Mouse (Mus musculus): ENCODE measurements at regions not wholly inside any gene's neighbourhood (a gene's known extent, or its start where the extent isn't known, plus 50 kb on each side); places are given as distances from the start of the nearest gene placed in this dataset.

DNA sequence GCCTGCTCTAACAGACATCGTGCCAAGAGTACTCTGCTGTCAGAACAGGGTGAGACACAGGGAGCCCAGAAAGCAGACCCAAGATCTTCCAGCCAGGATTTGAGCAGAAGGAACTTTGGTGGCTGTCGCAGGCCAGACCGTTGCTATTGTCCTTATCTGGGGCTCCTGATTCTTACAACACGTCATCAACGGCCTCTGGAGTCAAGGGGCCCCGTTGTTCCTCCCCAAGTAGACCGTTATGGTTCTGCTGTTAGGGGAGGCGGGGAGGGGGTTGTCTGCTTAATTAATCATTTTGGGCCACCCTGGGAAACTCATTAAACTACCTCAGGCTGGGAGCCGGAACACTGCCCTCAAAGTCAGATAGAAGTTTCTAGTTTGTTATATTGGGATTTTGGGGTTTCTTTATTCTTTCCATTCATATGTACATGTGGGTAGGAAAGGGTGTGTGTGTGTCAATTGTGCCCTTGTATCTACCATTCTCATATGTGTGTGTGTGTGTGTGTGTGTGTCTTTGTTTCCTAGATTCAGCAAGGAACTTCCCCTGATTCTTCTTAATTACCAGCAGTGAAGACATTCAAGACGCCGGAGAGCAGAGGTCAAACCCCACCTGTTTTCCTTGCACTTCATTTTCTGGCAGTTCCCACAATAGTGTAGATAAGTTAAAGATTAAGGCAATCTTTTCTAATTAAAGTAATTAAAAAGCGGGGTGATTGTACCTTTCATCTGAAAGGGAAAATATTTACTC is 109.2 kb upstream of the Haao start:
- peak overlapping the region; percentile 54 for H3K9ac ChIP-seq (replicated peaks; ENCODE audit: low read length)
- 23% methylated on average over 12 of the region's 12 CpGs for WGBS

DNA sequence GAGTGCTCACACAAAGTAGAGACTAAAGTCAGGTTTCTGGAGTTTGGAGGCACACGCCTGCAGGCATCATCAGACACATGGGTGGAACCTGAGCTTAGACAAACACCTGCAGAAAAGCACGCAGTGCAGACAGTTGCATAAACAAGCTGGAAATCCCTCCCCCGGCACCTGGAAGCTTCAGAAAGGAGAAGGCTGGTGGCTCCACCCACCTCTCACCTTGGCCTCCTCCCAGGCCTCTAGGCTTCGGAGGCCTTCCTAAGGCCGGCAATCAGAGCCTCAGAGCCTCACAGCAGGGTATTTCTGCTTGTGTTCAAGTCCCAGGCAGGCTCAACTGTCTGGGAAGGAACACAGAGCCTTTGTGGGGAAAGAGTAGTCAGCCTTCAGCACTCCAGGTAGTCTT is 108.2 kb upstream of the Haao start:
- Histone ChIP-seq H3K36me3 (ENCODE audit: insufficient read depth, low read length) (no peaks in the 10 kb centered on the region), H3K27me3 (ENCODE audit: insufficient read depth, low read length) (no peaks in the 10 kb centered on the region), H3K4me3 (ENCODE audit: low read length) (no peak overlapping the region), H3K27ac (ENCODE audit: low read length) (peak overlapping the region; percentile 99), H3K4me1 (ENCODE audit: insufficient read depth, low read length) (peaks cover 78% of the 10 kb centered on the region), H3K9me3 (ENCODE audit: low read length) (no peaks in the 10 kb centered on the region), H3K4me2 (replicated peaks; ENCODE audit: low read depth, low read length) (no peak overlapping the region), H3K9ac (replicated peaks; ENCODE audit: low read length) (peak overlapping the region; percentile 54)
- whole genome bisulfite sequencing: 33% methylated on average over 5 of the region's 5 CpGs
- ATAC-seq (ENCODE audit: low FRiP score, low TSS enrichment): no peak

More for the DNA sequence above, 109.2 kb upstream of the Haao start:
- Histone ChIP-seq H3K27me3 (ENCODE audit: insufficient read depth, low read length) (no peaks in the 10 kb centered on the region), H3K27ac (ENCODE audit: low read length) (peak overlapping the region; percentile 99), H3K36me3 (ENCODE audit: insufficient read depth, low read length) (no peaks in the 10 kb centered on the region), H3K4me3 (ENCODE audit: low read length) (no peak overlapping the region), H3K9me3 (ENCODE audit: low read length) (no peaks in the 10 kb centered on the region), H3K4me1 (ENCODE audit: insufficient read depth, low read length) (peaks cover 81% of the 10 kb centered on the region), H3K4me2 (replicated peaks; ENCODE audit: low read depth, low read length) (no peak overlapping the region)
- no peak for ATAC-seq (ENCODE audit: low FRiP score, low TSS enrichment)

DNA sequence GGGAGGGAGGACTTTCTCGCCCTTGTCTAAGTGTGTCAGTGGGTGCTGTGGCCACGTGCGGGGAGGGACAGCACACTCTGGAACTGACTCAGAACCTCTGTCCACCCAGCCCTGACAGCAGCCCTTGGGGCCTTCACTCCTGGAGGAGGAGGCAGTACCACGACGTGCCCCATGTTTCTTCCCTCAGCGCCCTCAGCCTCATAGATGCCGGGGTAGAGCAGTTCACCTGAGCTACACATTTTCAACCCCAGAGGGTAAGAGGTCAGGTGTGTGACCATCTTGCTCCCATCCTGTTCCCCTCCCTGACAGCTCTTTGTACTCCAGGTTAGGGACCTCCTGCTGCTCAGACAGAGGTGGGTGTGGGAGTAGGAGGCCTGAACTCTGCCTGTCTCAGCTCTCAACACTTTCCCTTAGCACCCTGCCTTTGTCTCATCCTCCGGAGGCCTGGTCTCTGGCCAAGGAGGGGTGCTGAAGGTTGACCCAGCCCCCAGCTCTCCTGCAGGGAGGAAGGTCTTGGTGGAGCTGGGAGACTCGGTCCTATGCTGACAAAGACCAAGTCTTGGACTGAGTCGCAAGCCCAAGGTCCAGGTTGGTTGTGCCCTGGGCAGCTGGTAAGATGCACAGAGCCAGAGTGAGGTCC is 107.4 kb upstream of the Haao start:
- no peaks in the 10 kb centered on the region for H3K9me3 ChIP-seq (ENCODE audit: low read length)
- no peaks in the 10 kb centered on the region for H3K27me3 ChIP-seq (ENCODE audit: insufficient read depth, low read length)
- peak; percentile 12; the same call in 1 of the 2 replicates for ATAC-seq (ENCODE audit: low FRiP score, low TSS enrichment)
- H3K4me3 ChIP-seq (ENCODE audit: low read length): no peak overlapping the region
- H3K9ac ChIP-seq (replicated peaks; ENCODE audit: low read length): peak overlapping the region; percentile 47
- WGBS: 35% methylated on average over 10 of the region's 10 CpGs
- H3K27ac ChIP-seq (ENCODE audit: low read length): peak overlapping the region; percentile 99
- peaks cover 77% of the 10 kb centered on the region for H3K4me1 ChIP-seq (ENCODE audit: insufficient read depth, low read length)
- H3K4me2 ChIP-seq (replicated peaks; ENCODE audit: low read depth, low read length): no peak overlapping the region
- H3K36me3 ChIP-seq (ENCODE audit: insufficient read depth, low read length): no peaks in the 10 kb centered on the region

DNA sequence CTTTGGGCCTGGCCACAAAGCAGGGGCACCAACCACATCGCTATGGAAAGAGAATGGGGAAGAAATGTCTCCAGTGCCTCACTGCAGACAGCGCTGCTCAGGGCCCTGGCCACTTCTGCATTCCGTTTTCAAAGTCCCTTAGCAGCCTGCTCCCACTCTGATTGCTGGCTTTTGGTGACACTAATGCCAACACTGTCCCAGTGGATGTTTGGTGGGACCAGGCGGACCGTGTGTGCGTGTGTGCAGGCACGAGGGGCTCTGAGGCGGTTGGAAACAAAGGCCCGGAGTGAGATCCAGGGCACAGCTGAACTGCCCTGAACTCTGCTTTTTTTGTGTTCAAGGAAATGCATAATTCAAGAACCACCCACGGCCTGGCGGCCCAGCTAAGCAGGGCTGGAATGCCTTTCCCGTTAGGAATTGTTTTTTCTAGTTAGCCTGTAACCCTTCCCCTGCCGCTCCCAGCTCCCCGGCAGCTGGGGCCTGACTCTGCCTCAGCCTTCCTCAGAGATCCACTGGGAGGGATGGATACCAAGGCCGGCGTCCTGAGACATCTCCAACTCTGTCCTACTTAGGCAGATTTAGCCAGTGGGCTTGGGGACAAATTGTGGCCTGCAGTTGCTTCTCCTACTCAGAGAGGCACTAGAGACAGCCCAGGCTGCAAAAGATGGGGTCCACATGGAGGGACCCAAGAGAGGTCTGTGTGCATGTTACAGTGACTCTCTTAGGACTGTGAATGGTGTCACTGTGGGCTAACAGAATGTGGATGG is 106.7 kb upstream of the Haao start:
- H3K9me3 ChIP-seq (ENCODE audit: low read length): no peaks in the 10 kb centered on the region
- no peaks in the 10 kb centered on the region for H3K27me3 ChIP-seq (ENCODE audit: insufficient read depth, low read length)
- peak; percentile 78 for ATAC-seq (ENCODE audit: low FRiP score, low TSS enrichment)
- WGBS: 11% methylated on average over 16 of the region's 16 CpGs
- H3K4me1 ChIP-seq (ENCODE audit: insufficient read depth, low read length): peaks cover 70% of the 10 kb centered on the region
- no peaks in the 10 kb centered on the region for H3K36me3 ChIP-seq (ENCODE audit: insufficient read depth, low read length)
- H3K4me2 ChIP-seq (replicated peaks; ENCODE audit: low read depth, low read length): no peak overlapping the region; the same call in 1 of the 2 replicates
- H3K9ac ChIP-seq (replicated peaks; ENCODE audit: low read length): peak overlapping the region; percentile 47
- no peak overlapping the region for H3K4me3 ChIP-seq (ENCODE audit: low read length)
- H3K27ac ChIP-seq (ENCODE audit: low read length): peak overlapping the region; percentile 99

DNA sequence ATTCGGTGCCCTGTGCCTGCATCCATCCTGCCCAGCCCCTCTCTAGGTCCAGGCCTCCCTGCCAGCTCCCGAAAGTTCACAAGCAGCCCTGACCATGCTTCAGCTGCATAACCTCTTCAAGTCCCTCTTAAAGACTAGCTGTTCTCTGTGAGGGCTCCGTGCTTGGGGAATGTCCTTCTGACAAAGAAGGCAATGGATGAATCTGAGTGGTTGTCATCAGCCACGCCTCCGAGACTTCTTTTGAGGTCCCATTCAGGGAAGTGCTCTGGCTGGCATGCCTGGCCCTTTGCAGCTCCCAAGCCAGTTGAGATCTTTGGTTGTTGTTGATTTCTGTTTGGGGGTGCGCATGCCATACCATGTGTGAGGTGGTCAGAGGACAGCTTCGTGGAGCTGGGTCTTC is 105.9 kb upstream of the Haao start:
- H3K27me3 ChIP-seq (ENCODE audit: insufficient read depth, low read length): no peaks in the 10 kb centered on the region
- peak overlapping the region; percentile 47 for H3K9ac ChIP-seq (replicated peaks; ENCODE audit: low read length)
- no peaks in the 10 kb centered on the region for H3K9me3 ChIP-seq (ENCODE audit: low read length)
- WGBS: 64% methylated on average over 7 of the region's 7 CpGs
- no peak overlapping the region for H3K4me2 ChIP-seq (replicated peaks; ENCODE audit: low read depth, low read length)
- peaks cover 62% of the 10 kb centered on the region for H3K4me1 ChIP-seq (ENCODE audit: insufficient read depth, low read length)
- no peak overlapping the region for H3K4me3 ChIP-seq (ENCODE audit: low read length)
- H3K36me3 ChIP-seq (ENCODE audit: insufficient read depth, low read length): no peaks in the 10 kb centered on the region
- H3K27ac ChIP-seq (ENCODE audit: low read length): peak overlapping the region; percentile 99
- no peak for ATAC-seq (ENCODE audit: low FRiP score, low TSS enrichment)

DNA sequence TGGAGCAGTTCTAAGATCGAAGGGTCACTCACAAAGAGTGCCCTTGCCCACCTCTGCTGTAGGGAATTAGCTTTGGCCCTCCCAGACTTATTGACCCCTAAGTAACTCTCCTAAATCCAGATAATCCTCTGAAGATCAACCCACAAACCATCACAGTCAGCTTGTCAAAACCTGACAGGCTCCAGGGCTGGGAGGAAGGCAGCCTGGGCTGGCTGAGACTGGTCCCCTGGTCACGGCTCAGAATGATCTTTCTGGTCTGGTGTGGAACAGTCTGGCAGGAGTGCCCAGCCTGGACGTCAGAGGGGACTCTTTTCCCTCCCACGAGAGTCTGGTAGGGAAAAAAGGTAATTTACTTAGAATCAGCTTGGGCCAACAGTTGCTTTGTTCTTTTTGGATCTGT is 99.0 kb upstream of the Haao start:
- Histone ChIP-seq H3K9me3 (ENCODE audit: low read length) (no peaks in the 10 kb centered on the region), H3K4me3 (ENCODE audit: low read length) (no peak overlapping the region), H3K36me3 (ENCODE audit: insufficient read depth, low read length) (no peaks in the 10 kb centered on the region), H3K4me1 (ENCODE audit: insufficient read depth, low read length) (peaks cover 14% of the 10 kb centered on the region; the same call in 1 of the 2 replicates), H3K27me3 (ENCODE audit: insufficient read depth, low read length) (no peaks in the 10 kb centered on the region), H3K9ac (replicated peaks; ENCODE audit: low read length) (no peak overlapping the region), H3K27ac (ENCODE audit: low read length) (peak overlapping the region; percentile 53), H3K4me2 (replicated peaks; ENCODE audit: low read depth, low read length) (no peak overlapping the region)
- no peak for ATAC-seq (ENCODE audit: low FRiP score, low TSS enrichment)
- 49% methylated on average over 4 of the region's 4 CpGs for WGBS

DNA sequence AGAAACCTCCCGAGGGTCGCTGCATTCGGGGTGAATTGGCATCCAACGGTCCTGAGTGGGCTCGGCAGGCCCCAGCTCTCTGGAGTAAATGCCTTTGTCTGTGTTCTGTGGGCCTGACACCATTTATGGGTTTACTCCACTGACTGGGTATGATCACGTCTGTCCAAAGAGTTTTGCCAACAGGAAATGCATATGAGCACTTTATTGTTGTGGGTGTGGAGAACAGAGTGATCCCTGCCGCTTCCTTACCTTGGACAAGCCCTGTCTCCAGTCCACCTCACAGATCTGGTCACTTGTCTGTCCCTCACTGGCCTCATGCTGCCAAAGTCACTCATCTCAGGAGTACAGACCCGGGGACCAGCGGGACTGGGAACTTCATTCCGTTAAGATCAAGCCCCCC is 91.6 kb upstream of the Haao start:
- peak overlapping the region; percentile 34; the same call in 1 of the 2 replicates for H3K9ac ChIP-seq (replicated peaks; ENCODE audit: low read length)
- H3K36me3 ChIP-seq (ENCODE audit: insufficient read depth, low read length): no peaks in the 10 kb centered on the region
- peaks cover 46% of the 10 kb centered on the region for H3K4me1 ChIP-seq (ENCODE audit: insufficient read depth, low read length)
- 79% methylated on average over 10 of the region's 10 CpGs for WGBS
- no peaks in the 10 kb centered on the region for H3K9me3 ChIP-seq (ENCODE audit: low read length)
- peak overlapping the region; percentile 78 for H3K27ac ChIP-seq (ENCODE audit: low read length)
- H3K4me2 ChIP-seq (replicated peaks; ENCODE audit: low read depth, low read length): no peak overlapping the region
- no peaks in the 10 kb centered on the region for H3K27me3 ChIP-seq (ENCODE audit: insufficient read depth, low read length)
- H3K4me3 ChIP-seq (ENCODE audit: low read length): no peak overlapping the region
- ATAC-seq (ENCODE audit: low FRiP score, low TSS enrichment): no peak

DNA sequence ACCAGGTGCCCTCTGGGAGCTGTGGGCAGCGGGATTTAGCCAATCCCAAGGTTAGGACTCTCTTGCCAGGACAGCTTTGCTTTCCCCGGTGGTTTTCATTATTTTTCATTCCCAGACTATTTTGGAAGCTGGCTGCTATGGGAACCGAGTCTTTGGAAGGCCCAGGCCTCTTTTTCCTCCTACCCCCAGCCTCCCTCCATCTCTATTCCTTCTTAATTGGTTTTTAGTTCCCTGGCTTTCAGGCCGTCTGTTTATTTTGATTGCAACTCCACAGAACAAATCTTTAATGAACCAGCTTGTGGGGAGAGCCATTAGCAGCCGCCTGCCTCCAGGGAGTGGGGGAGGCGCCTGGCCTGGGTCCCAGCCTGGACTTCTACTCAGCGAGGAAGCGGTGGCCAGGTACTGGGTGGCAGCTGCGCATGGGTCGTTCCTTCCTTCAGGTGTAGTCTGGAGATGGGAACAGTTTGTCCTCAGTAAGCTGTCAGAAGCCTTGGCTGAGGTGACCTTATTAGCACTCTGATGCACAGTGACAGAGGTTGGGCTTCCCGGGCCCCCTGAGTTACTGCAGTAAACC is 91.0 kb upstream of the Haao start:
- Histone ChIP-seq H3K4me2 (replicated peaks; ENCODE audit: low read depth, low read length) (no peak overlapping the region), H3K4me1 (ENCODE audit: insufficient read depth, low read length) (peaks cover 46% of the 10 kb centered on the region), H3K27ac (ENCODE audit: low read length) (peak overlapping the region; percentile 78), H3K9me3 (ENCODE audit: low read length) (no peaks in the 10 kb centered on the region), H3K4me3 (ENCODE audit: low read length) (no peak overlapping the region), H3K36me3 (ENCODE audit: insufficient read depth, low read length) (no peaks in the 10 kb centered on the region), H3K9ac (replicated peaks; ENCODE audit: low read length) (peak overlapping the region; percentile 35; the same call in 1 of the 2 replicates), H3K27me3 (ENCODE audit: insufficient read depth, low read length) (no peaks in the 10 kb centered on the region)
- ATAC-seq (ENCODE audit: low FRiP score, low TSS enrichment): peak; percentile 70
- 18% methylated on average over 11 of the region's 11 CpGs for WGBS

DNA sequence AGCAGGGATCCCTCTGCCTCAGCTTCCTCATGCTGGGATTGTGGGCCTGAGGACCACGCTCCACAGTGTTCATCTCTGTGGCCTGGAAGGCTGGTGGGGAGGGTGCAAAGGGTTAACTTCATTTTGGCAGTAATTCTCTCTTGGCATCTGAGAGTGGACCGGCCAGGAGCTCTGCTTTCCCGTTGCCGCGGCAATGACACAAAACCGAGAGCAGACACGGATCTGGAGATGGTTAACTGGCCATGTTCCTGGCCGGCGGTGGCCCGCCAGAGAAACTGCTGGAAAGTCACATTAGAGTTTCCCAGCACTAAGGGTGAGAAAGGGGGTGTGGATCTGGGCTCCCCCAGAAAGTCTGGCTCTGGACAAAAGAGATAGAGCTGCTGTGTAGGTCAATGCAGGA is 89.8 kb upstream of the Haao start:
- H3K27ac ChIP-seq (ENCODE audit: low read length): peak overlapping the region; percentile 23; the same call in 1 of the 2 replicates
- ATAC-seq (ENCODE audit: low FRiP score, low TSS enrichment): no peak
- H3K9ac ChIP-seq (replicated peaks; ENCODE audit: low read length): peak overlapping the region; percentile 37

More for the DNA sequence above, 89.8 kb upstream of the Haao start:
- no peaks in the 10 kb centered on the region for H3K9me3 ChIP-seq (ENCODE audit: low read length)
- no peaks in the 10 kb centered on the region for H3K27me3 ChIP-seq (ENCODE audit: insufficient read depth, low read length)
- peaks cover 46% of the 10 kb centered on the region for H3K4me1 ChIP-seq (ENCODE audit: insufficient read depth, low read length)
- 18% methylated on average over 10 of the region's 10 CpGs for WGBS
- no peak overlapping the region for H3K4me2 ChIP-seq (replicated peaks; ENCODE audit: low read depth, low read length)
- no peak overlapping the region for H3K4me3 ChIP-seq (ENCODE audit: low read length)
- H3K36me3 ChIP-seq (ENCODE audit: insufficient read depth, low read length): no peaks in the 10 kb centered on the region
